Mouse (Mus musculus) ES-E14 (cell line): ENCODE data around the gene Crybb1. TPM values are rescaled to one million over a fixed set of nuclear protein-coding genes. Genes with fewer than 3 reads are reported as not detected.

Experiments used
- DNase-seq: peaks from one replicate; pipeline ENCODE4 v3.0.0-alpha.2; 2013; ENCODE audit warnings: low read depth, low spot score
- H3K27ac ChIP-seq: 2 replicates; pipeline ENCODE4 v1.5.1; 2012; ENCODE audit warnings: low read depth, mild to moderate bottlenecking, low read length, moderate library complexity, mixed read lengths; ENCODE audit not compliant: poor library complexity, insufficient read depth, severe bottlenecking
- H3K36me3 ChIP-seq: 2 replicates; pipeline ENCODE4 v1.6.1; 2012; ENCODE audit warnings: mild to moderate bottlenecking, low read length, moderate library complexity, mixed read lengths; ENCODE audit not compliant: control insufficient read depth, poor library complexity, insufficient read depth, severe bottlenecking
- H3K4me1 ChIP-seq, 2 experiments: fragments of 150-350 bp in 1 of 2; sonication (generic) in 1 of 2; 2 replicates each; pipeline ENCODE4 v1.6.1; 2012; ENCODE audit warnings: low read length in 2 of 2, mild to moderate bottlenecking in 1 of 2, mixed read lengths in 1 of 2; ENCODE audit not compliant: control insufficient read depth in 2 of 2, insufficient read depth in 2 of 2, poor library complexity in 1 of 2
- H3K4me3 ChIP-seq, 2 experiments: fragments of 150-350 bp in 1 of 2; sonication (generic) in 1 of 2; 2 replicates each; pipeline ENCODE4 v1.5.1; 2012; ENCODE audit warnings: low read length in 2 of 2, low read depth in 1 of 2, mild to moderate bottlenecking in 1 of 2, mixed read lengths in 1 of 2; ENCODE audit not compliant: insufficient read depth in 1 of 2, poor library complexity in 1 of 2, severe bottlenecking in 1 of 2
- H3K9ac ChIP-seq: 2 replicates; pipeline ENCODE4 v1.6.1; 2012; ENCODE audit warnings: low read depth, mild to moderate bottlenecking, low read length, mixed read lengths; ENCODE audit not compliant: poor library complexity, insufficient read depth, severe bottlenecking
- H3K9me3 ChIP-seq: fragments of 150-350 bp; sonication (generic); 2 replicates; pipeline ENCODE4 v1.6.1; 2012; ENCODE audit warnings: low read depth, mild to moderate bottlenecking, low read length; ENCODE audit not compliant: control insufficient read depth, insufficient read depth
- CHD2 ChIP-seq: IDR thresholded peaks from 2 replicates; pipeline ENCODE4 v1.6.1; 2014; ENCODE audit warnings: mild to moderate bottlenecking, low read depth, low read length, inconsistent platforms
- HCFC1 ChIP-seq: IDR thresholded peaks from 2 replicates; pipeline ENCODE4 v1.6.1; 2012; ENCODE audit warnings: low read length, inconsistent platforms, borderline replicate concordance; ENCODE audit not compliant: insufficient read depth
- MAFK ChIP-seq: IDR thresholded peaks from 2 replicates; pipeline ENCODE4 v1.6.1; 2014; ENCODE audit warnings: mild to moderate bottlenecking, low read depth, low read length, inconsistent platforms; ENCODE audit not compliant: insufficient read depth
- ZC3H11A ChIP-seq: IDR thresholded peaks from 2 replicates; pipeline ENCODE4 v1.6.1; 2012; ENCODE audit warnings: low read depth, mild to moderate bottlenecking, inconsistent platforms, low read length, borderline replicate concordance
- ZNF384 ChIP-seq: IDR thresholded peaks from 2 replicates; pipeline ENCODE4 v1.6.1; 2012; ENCODE audit warnings: low read depth, low read length, inconsistent platforms
- in situ Hi-C, 2 experiments: fragments of 600-800 bp; cut with MboI; formaldehyde crosslinking; loops; one replicate each; pipeline ENCODE4 v1.15.1; 2025; ENCODE audit warnings: low sequenced_read_pairs in 2 of 2, inconsistent platforms in 1 of 2; ENCODE audit not compliant: unreplicated experiment in 2 of 2
- total RNA-seq: library from RNA; depleted of rRNA; stranded (reverse); fragments of 300-350 nt; gene quantifications from 2 replicates; pipeline ENCODE4 v1.2.3, GENCODE M21; 2012

The Crybb1 gene
- total RNA-seq, 1 experiment, result not detected

DNA sequence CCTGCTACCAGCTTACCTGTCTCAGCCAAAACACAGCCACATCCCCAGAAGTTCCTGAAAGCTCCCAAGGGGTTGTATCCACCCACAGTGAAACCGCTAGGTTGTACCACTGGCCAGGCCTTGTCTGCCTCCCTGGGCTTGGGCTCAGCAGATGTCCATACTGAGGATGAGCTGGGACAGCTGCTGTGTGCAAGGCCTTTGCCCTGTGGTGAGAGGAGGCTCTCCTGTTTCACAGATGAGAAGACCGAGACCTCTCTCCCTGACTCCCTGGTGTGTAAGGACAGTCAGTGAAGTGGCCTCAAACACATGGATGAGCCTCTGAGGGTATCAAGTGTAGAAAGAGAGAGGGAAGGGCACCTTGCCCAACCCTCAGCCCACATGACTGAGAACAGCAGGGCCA, 32.0 kb downstream of the Crybb1 start:
- Histone ChIP-seq H3K9ac (no peak overlapping the region), H3K36me3 (no peaks in the 10 kb centered on the region; the same call in 1 of the 2 replicates), H3K9me3 (no peaks in the 10 kb centered on the region), H3K27ac (no peak overlapping the region), H3K4me3 (no peak overlapping the region), H3K4me1 (peaks cover 5 to 49% of the 10 kb centered on the region in 2 experiments)
- no peak for DNase-seq
- in situ Hi-C loops, result no loop called here
- no peak for TF ChIP-seq ZC3H11A
- no peak for TF ChIP-seq HCFC1
- no peak for TF ChIP-seq MAFK
- no peak for TF ChIP-seq CHD2
- TF ChIP-seq ZNF384, result no peak

DNA sequence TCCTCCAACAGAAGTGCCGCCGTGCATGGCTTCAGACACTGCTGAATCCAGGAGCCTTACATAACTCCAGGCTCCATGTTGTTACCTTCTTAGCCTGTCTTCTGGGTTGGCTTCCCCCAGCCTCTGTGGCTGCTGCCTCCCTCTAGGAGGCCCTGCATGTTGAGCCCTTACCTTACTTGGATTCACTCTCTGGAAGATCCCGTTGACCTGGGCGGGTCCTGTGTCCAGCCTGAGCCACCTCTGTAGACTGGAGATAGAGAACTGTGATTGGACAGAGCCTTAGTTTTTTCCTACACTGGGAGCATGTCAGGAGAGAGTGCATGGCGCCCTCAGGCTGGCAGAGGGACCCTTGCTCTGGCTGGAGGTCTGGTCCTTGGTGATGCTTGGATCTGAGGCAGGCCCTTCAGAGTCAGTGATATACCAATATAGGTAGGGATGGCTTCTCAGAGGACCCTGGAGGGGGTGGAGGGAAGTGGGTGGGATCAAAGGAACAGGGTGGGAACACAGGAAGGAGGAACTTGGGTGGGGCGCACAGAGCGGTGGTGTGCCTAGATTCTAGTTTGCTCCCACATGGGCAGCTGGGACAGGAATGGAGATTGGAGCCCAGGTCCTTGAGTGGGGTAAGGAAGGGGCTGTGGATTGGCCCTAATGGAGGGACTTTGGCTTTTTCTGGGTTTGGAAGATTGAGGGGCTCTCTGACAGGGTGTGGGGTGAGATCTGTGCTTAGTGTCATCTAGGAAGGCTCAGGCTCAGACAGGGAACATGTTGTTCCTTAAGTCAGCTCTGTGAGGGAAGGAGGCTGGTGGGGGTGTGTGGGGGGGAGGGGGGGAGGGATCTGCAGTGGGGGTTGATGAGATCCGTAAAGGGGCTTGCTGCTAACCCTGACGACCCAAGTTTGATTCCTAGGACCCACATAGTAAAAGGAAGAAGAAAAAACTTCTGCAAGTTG, 32.9 kb downstream of the Crybb1 start:
- H3K27ac ChIP-seq, result no peak overlapping the region; the same call in 1 of the 2 replicates
- no peak for DNase-seq
- in situ Hi-C loops, result no loop called here
- no peaks in the 10 kb centered on the region; the same call in 1 of the 2 replicates for H3K36me3 ChIP-seq
- peaks cover 4 to 44% of the 10 kb centered on the region in 2 experiments for H3K4me1 ChIP-seq
- no peaks in the 10 kb centered on the region for H3K9me3 ChIP-seq
- TF ChIP-seq MAFK (no peak), ZNF384 (no peak), HCFC1 (no peak), ZC3H11A (no peak), CHD2 (no peak)
- H3K4me3 ChIP-seq, result no peak overlapping the region
- H3K9ac ChIP-seq, result no peak overlapping the region

GRCm38 (mm10) chr5:112289236-112289635, 33.6 kb downstream of the Crybb1 start:
- no peak overlapping the region for H3K4me3 ChIP-seq
- peaks cover 3 to 45% of the 10 kb centered on the region in 2 experiments; a peak in 3 of 4 replicates for H3K4me1 ChIP-seq
- H3K36me3 ChIP-seq, result no peaks in the 10 kb centered on the region; the same call in 1 of the 2 replicates
- in situ Hi-C loops, result no loop called here
- no peak overlapping the region for H3K9ac ChIP-seq
- TF ChIP-seq HCFC1 (no peak), CHD2 (no peak)
- no peaks in the 10 kb centered on the region for H3K9me3 ChIP-seq
- DNase-seq, result no peak
- H3K27ac ChIP-seq, result no peak overlapping the region

DNA sequence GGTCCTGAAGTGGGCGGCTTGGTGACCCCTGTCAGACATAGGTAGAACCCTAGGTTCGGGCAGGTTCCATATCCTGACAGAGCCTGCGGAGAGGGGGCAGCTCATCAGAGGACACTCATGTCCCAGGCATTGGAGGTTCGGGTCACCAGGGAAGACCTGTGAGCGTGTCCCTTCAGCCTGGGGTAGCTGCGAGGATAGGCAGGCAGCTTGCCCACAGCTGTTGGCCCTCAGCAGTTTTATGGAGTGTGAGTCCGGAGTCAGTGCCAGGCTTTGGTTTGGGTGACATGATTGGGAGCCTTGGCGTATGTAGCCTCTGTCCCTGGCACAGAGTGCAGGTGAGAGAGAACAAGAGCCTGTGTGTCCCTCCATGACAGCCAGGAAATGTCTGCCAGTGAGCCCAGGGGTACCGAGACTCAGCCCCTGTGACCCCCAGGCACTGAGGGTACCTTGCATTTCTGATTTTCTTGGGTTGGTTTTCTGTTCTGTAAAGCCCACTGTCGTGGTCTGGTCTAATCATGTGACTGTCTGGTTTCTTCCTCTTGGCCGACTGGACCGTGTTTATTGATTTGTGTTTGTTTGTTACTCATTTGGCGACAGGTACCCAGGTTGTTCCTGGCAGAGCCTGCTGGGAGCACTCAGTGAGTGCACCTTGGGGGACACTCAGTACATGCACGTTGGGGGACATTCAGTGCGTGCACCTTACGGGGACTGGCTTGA, 34.4 kb downstream of the Crybb1 start:
- no peak for DNase-seq
- H3K4me3 ChIP-seq, result no peak overlapping the region
- H3K9ac ChIP-seq, result no peak overlapping the region
- no peaks in the 10 kb centered on the region; the same call in 1 of the 2 replicates for H3K36me3 ChIP-seq
- peaks cover 3 to 46% of the 10 kb centered on the region in 2 experiments; a peak in 3 of 4 replicates for H3K4me1 ChIP-seq
- H3K27ac ChIP-seq, result no peak overlapping the region
- in situ Hi-C loops, result no loop called here
- H3K9me3 ChIP-seq, result no peaks in the 10 kb centered on the region
- TF ChIP-seq ZNF384, result no peak
- TF ChIP-seq ZC3H11A, result no peak
- no peak for TF ChIP-seq HCFC1
- TF ChIP-seq CHD2, result no peak
- TF ChIP-seq MAFK, result no peak
